Mouse (Mus musculus): Measurements from ENCODE around the gene Dnal4. TPM values are rescaled to one million over a fixed set of nuclear protein-coding genes. Genes with fewer than 3 reads are reported as not detected.

Gene Dnal4
- polyA plus RNA-seq, 1 experiment = 66.8 TPM

DNA sequence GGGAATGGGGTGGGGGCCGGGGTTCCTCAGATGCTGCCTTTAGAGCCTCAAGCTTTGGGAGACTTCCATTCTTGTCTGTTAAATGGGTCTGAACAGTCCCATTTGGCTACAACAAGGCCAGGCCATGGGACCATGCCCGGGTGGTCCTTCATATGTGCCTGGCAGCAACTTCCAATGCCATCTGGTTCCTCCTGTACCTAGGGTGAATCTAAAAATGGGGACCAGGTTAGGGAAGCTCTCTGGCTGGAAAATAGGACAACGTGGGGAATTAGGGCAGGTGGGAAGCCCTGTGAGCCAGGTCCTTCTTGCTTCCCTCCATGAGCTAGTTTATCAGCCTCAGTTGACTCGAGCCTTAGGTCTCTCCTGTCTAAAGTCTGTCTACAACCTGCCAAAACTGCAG is 33.3 kb upstream of the Dnal4 start:
- H3K79me2 ChIP-seq (ENCODE audit: control insufficient read depth, insufficient read depth) = no peaks in the 10 kb centered on the region
- H3K27me3 ChIP-seq (ENCODE audit: control insufficient read depth, insufficient read depth, insufficient read length) = no peaks in the 10 kb centered on the region
- no peak for TF ChIP-seq MAX (IDR thresholded peaks at IDR 0.05; ENCODE audit: low read depth)
- no peak for TF ChIP-seq MYOD1 (IDR thresholded peaks at IDR 0.05; ENCODE audit: control insufficient read depth in 1 of 3, insufficient read length in 2 of 3, low read depth in 2 of 3)
- no peak for TF ChIP-seq SRF (IDR thresholded peaks at IDR 0.05; ENCODE audit: control insufficient read depth, insufficient read length, low read depth)
- TF ChIP-seq TCF3 (IDR thresholded peaks at IDR 0.05; ENCODE audit: insufficient read length, low read depth) = no peak
- no peak for TF ChIP-seq POLR2A (IDR thresholded peaks at IDR 0.05; ENCODE audit: insufficient read length, low read depth)
- TF ChIP-seq TCF12 (IDR thresholded peaks at IDR 0.05; ENCODE audit: insufficient read depth, poor library complexity, severe bottlenecking) = no peak
- no peak for TF ChIP-seq MYOG (IDR thresholded peaks at IDR 0.05; ENCODE audit: control insufficient read depth in 1 of 3, insufficient read depth in 1 of 3, insufficient read length in 2 of 3, low read depth in 2 of 3)
- TF ChIP-seq CEBPB (IDR thresholded peaks at IDR 0.05; ENCODE audit: insufficient read depth, poor library complexity, severe bottlenecking) = no peak
- no peak for TF ChIP-seq REST (IDR thresholded peaks at IDR 0.05; ENCODE audit: insufficient read depth, insufficient read length)
- no peak for TF ChIP-seq E2F4 (IDR thresholded peaks at IDR 0.05; ENCODE audit: insufficient read depth)
- H3K4me3 ChIP-seq = no peak overlapping the region
- H3K36me3 ChIP-seq (ENCODE audit: control insufficient read depth, insufficient read depth) = no peaks in the 10 kb centered on the region
- H3ac ChIP-seq (ENCODE audit: control insufficient read depth, insufficient read length) = no peak overlapping the region
- H3K4me2 ChIP-seq (ENCODE audit: low read depth) = no peak overlapping the region

DNA sequence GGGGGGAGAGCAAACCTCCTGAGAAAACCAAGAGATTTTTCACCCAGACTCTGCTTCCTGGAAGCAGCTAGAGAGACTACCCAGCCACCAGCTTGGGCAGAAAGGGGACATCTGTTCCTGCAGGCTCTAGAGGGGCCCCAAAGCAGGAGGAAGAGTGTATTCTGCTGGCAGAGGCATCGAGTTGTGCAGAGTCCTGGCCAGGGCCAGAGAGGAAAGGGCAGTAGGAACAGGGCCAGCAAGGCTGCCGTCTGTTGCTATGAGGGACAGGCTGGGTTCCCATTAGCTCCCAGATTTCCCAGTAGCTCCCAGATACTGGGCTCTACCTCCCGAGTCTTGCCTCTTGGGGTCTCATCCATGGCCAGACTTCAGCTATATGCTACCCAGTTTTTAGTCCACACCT is 32.4 kb upstream of the Dnal4 start:
- Histone ChIP-seq H3K4me3 (no peak overlapping the region), H3K27me3 (ENCODE audit: control insufficient read depth, insufficient read depth, insufficient read length) (no peaks in the 10 kb centered on the region), H3K79me2 (ENCODE audit: control insufficient read depth, insufficient read depth) (no peaks in the 10 kb centered on the region), H3ac (ENCODE audit: control insufficient read depth, insufficient read length) (no peak overlapping the region), H3K36me3 (ENCODE audit: control insufficient read depth, insufficient read depth) (no peaks in the 10 kb centered on the region), H3K4me2 (ENCODE audit: low read depth) (no peak overlapping the region)
- no peak for TF ChIP-seq MAX (IDR thresholded peaks at IDR 0.05; ENCODE audit: low read depth)
- TF ChIP-seq TCF12 (IDR thresholded peaks at IDR 0.05; ENCODE audit: insufficient read depth, poor library complexity, severe bottlenecking) = no peak
- TF ChIP-seq MYOD1 (IDR thresholded peaks at IDR 0.05; ENCODE audit: control insufficient read depth in 1 of 3, insufficient read length in 2 of 3, low read depth in 2 of 3) = no peak
- TF ChIP-seq POLR2A (IDR thresholded peaks at IDR 0.05; ENCODE audit: insufficient read length, low read depth) = no peak
- no peak for TF ChIP-seq CEBPB (IDR thresholded peaks at IDR 0.05; ENCODE audit: insufficient read depth, poor library complexity, severe bottlenecking)
- no peak for TF ChIP-seq E2F4 (IDR thresholded peaks at IDR 0.05; ENCODE audit: insufficient read depth)
- TF ChIP-seq USF1 (IDR thresholded peaks at IDR 0.05; ENCODE audit: low read depth) = no peak
- TF ChIP-seq POLR2AphosphoS2 (IDR thresholded peaks at IDR 0.05; ENCODE audit: insufficient read length, low read depth) = no peak
- TF ChIP-seq REST (IDR thresholded peaks at IDR 0.05; ENCODE audit: insufficient read depth, insufficient read length) = no peak
- TF ChIP-seq MYOG (IDR thresholded peaks at IDR 0.05; ENCODE audit: control insufficient read depth in 1 of 3, insufficient read depth in 1 of 3, insufficient read length in 2 of 3, low read depth in 2 of 3) = no peak
- no peak for TF ChIP-seq SRF (IDR thresholded peaks at IDR 0.05; ENCODE audit: control insufficient read depth, insufficient read length, low read depth)
- TF ChIP-seq TCF3 (IDR thresholded peaks at IDR 0.05; ENCODE audit: insufficient read length, low read depth) = no peak

DNA sequence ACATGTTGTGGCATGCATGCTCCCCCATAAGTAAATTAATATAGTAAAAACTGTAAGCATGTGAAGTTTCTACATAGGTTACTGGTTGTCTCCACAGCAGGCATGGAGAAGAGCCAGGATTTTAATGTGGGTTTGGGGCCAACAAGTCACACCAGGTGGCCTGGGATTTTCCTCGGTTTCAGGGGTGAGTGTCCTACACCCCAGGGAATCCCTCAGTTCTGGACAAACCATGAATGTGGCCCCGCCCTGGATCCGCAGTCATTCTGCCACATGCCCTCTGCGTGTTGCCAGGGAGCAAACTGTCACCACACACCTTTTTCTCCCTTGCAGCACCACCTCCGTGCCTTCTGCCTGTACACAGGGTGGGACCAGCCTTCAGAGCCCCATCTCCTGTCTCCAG is 31.0 kb upstream of the Dnal4 start:
- Histone ChIP-seq H3K4me2 (ENCODE audit: low read depth) (no peak overlapping the region), H3K79me2 (ENCODE audit: control insufficient read depth, insufficient read depth) (no peaks in the 10 kb centered on the region), H3K36me3 (ENCODE audit: control insufficient read depth, insufficient read depth) (no peaks in the 10 kb centered on the region), H3K4me3 (no peak overlapping the region), H3K27me3 (ENCODE audit: control insufficient read depth, insufficient read depth, insufficient read length) (peaks cover 4% of the 10 kb centered on the region), H3ac (ENCODE audit: control insufficient read depth, insufficient read length) (no peak overlapping the region)
- TF ChIP-seq MAX (IDR thresholded peaks at IDR 0.05; ENCODE audit: low read depth) = no peak

DNA sequence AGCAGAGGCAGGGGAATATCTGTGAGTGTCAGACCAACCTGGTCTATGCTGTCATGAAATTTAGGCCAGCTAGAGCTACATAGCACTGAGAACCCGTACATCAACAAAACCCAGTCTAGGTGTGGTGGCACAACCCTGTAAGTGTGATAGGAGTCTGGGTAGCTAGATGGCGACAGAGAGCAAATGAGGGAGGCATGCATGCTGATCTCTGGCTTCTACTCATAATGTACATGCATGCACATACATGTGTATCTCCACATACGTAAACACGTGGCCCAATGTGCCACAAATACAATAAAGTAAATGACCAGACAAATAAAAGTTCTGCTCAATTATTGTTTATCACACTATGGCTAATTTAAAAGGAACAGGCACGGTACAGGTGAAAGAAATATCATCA is 30.5 kb upstream of the Dnal4 start:
- Histone ChIP-seq H3K36me3 (ENCODE audit: control insufficient read depth, insufficient read depth) (no peaks in the 10 kb centered on the region), H3K4me2 (ENCODE audit: low read depth) (peak overlapping the region; percentile 45), H3ac (ENCODE audit: control insufficient read depth, insufficient read length) (no peak overlapping the region), H3K4me3 (no peak overlapping the region), H3K27me3 (ENCODE audit: control insufficient read depth, insufficient read depth, insufficient read length) (peaks cover 4% of the 10 kb centered on the region), H3K79me2 (ENCODE audit: control insufficient read depth, insufficient read depth) (no peaks in the 10 kb centered on the region)
- TF ChIP-seq TCF3 (IDR thresholded peaks at IDR 0.05; ENCODE audit: insufficient read length, low read depth) = no peak
- TF ChIP-seq E2F4 (IDR thresholded peaks at IDR 0.05; ENCODE audit: insufficient read depth) = no peak

DNA sequence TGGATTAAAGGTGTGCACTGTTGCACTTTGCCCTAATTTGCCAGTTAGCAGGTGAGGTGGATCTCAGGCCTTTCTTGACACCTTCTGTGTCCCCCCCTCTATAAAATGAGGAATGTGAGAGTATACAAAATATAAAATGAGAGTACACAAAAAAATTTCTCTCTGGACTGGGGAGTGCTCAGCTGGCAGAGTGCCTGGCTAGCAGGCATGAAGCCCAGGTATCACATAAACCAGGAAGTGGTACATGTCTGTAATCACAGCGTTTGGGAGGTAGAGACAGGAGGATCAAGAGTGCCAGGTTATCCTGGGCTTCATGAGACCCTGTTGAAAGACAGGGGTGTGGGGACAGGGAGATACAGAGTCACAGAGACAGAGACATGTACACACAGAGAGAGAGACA is 29.4 kb upstream of the Dnal4 start:
- Histone ChIP-seq H3K36me3 (ENCODE audit: control insufficient read depth, insufficient read depth) (no peaks in the 10 kb centered on the region), H3K27me3 (ENCODE audit: control insufficient read depth, insufficient read depth, insufficient read length) (peaks cover 4% of the 10 kb centered on the region), H3K4me3 (no peak overlapping the region), H3K4me2 (ENCODE audit: low read depth) (no peak overlapping the region), H3K79me2 (ENCODE audit: control insufficient read depth, insufficient read depth) (no peaks in the 10 kb centered on the region), H3ac (ENCODE audit: control insufficient read depth, insufficient read length) (no peak overlapping the region)
- TF ChIP-seq POLR2A (IDR thresholded peaks at IDR 0.05; ENCODE audit: insufficient read length, low read depth) (no peak), REST (IDR thresholded peaks at IDR 0.05; ENCODE audit: insufficient read depth, insufficient read length) (no peak), E2F4 (IDR thresholded peaks at IDR 0.05; ENCODE audit: insufficient read depth) (no peak), POLR2AphosphoS2 (IDR thresholded peaks at IDR 0.05; ENCODE audit: insufficient read length, low read depth) (no peak), TCF12 (IDR thresholded peaks at IDR 0.05; ENCODE audit: insufficient read depth, poor library complexity, severe bottlenecking) (no peak), MYOD1 (IDR thresholded peaks at IDR 0.05; ENCODE audit: control insufficient read depth in 1 of 3, insufficient read length in 2 of 3, low read depth in 2 of 3) (no peak), TCF3 (IDR thresholded peaks at IDR 0.05; ENCODE audit: insufficient read length, low read depth) (no peak), SRF (IDR thresholded peaks at IDR 0.05; ENCODE audit: control insufficient read depth, insufficient read length, low read depth) (no peak), MAX (IDR thresholded peaks at IDR 0.05; ENCODE audit: low read depth) (no peak), USF1 (IDR thresholded peaks at IDR 0.05; ENCODE audit: low read depth) (no peak), CEBPB (IDR thresholded peaks at IDR 0.05; ENCODE audit: insufficient read depth, poor library complexity, severe bottlenecking) (no peak), MYOG (IDR thresholded peaks at IDR 0.05; ENCODE audit: control insufficient read depth in 1 of 3, insufficient read depth in 1 of 3, insufficient read length in 2 of 3, low read depth in 2 of 3) (no peak)

All from myocyte (in vitro differentiated cells).